ENCODE assay signal across 9 mouse cellular contexts in the genomic region with DNA sequence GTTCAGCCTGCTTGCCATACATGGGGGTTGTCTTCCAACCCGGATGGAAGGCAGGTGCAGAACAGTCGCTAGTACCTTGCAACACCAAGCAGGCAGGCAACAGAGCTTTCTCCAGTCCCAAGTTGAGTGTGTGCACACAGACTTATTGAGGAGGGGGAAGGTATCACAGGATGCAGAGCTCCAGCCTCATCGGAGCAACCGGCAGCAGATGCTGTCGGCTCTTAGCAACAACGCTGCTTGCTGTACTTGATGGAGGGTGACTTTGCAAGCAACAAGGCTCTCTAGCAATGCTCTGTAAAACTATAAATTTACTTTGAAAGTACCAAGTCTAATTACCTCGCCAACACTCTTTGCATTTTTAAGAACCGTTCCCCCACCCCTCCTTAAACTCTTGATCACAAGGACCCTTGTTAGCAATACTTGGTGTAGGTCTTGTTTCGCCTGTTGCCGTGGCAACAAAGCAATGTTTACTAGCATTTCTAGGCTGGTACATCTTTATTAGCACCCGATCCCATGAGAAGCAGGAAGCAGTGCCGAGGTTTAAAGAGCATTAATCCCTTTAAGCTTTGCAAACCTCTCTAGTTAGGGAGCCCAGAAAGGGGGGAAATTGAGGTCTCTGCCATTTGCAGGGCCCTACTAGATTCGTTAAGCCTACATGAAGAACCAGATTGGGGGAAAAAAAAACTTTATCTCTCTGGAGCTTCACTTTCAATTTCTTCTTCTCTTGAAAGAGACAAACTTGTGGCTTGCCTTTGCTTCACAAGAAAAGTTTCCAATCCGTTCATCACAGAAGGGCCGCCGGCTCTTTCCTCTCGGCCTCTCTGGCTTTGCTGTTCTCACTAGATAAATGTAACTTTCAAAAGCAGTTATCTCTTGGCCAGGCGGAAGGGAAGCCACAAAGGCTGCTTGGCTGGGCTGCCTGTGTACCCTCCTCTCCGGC.
DNase-seq lines count a peak whose midpoint lies in the region; ATAC-seq lines count a peak whose summit lies in the region.
"Had no signal": no experiment of that assay in that cellular context is flagged by ENCODE, and none has a peak within 500 bp of the region (broad histone marks: within the 10 kb centered on the region; RNA-seq: fewer than 3 reads in every experiment).

No protein-coding gene starts in this region.

- no peak for ATAC-seq in megakaryocyte, adult 5-6 weeks (ENCODE audit: poor library complexity, severe bottlenecking)
- ATAC-seq in limb, embryonic 11.5 days (ENCODE audit: insufficient number of reproducible peaks, low FRiP score, low TSS enrichment, low read depth): peak; percentile 49

- H3K4me1 ChIP-seq in megakaryocyte, embryonic 14.5 days: peaks cover 31% of the 10 kb centered on the region
- peaks cover 66% of the 10 kb centered on the region for H3K4me1 ChIP-seq in embryonic facial prominence, embryonic 10.5 days
- H3K4me1 ChIP-seq in limb, embryonic 11.5 days (ENCODE audit: control insufficient read depth, insufficient read depth, low read length): peaks cover 40% of the 10 kb centered on the region

- no peaks in the 10 kb centered on the region for H3K9me3 ChIP-seq in megakaryocyte, embryonic 14.5 days
- no peaks in the 10 kb centered on the region for H3K9me3 ChIP-seq in embryonic facial prominence, embryonic 10.5 days
- H3K9me3 ChIP-seq in limb, embryonic 11.5 days (ENCODE audit: control insufficient read depth, low read length): no peaks in the 10 kb centered on the region

- H3K4me2 ChIP-seq in limb, embryonic 11.5 days (ENCODE audit: low read depth, severe bottlenecking): no peak overlapping the region

- peak; percentile 44 for DNase-seq in embryonic facial prominence, embryonic 10.5 days (ENCODE audit: low spot score)
- peak; percentile 77 for DNase-seq in limb, embryonic 11.5 days (ENCODE audit: low spot score)
- DNase-seq in retina, embryonic 14.5 days (ENCODE audit: low spot score): peak; percentile 67
- no peak for DNase-seq in cerebellum, adult 11 months
- no peak for DNase-seq in adipocyte (ENCODE audit: low spot score)
- DNase-seq in urinary bladder, postnatal 36 days (ENCODE audit: low spot score in 2 of 2): no peak

- WGBS in embryonic facial prominence, embryonic 10.5 days: 69% methylated on average over 19 of the region's 19 CpGs
- WGBS in limb, embryonic 11.5 days: 39% methylated on average over 19 of the region's 19 CpGs

- H3K36me3 ChIP-seq in megakaryocyte, embryonic 14.5 days (replicated peaks; ENCODE audit: low read length): peaks cover 28% of the 10 kb centered on the region
- peaks cover 38% of the 10 kb centered on the region for H3K36me3 ChIP-seq in embryonic facial prominence, embryonic 10.5 days (replicated peaks)
- H3K36me3 ChIP-seq in limb, embryonic 11.5 days (ENCODE audit: control insufficient read depth, insufficient read depth, low read length): no peaks in the 10 kb centered on the region

- H3K27ac ChIP-seq in embryonic facial prominence, embryonic 10.5 days (replicated peaks): peak overlapping the region; percentile 25
- peak overlapping the region; percentile 75 for H3K27ac ChIP-seq in limb, embryonic 11.5 days (replicated peaks; ENCODE audit: low read depth, low read length)
- H3K27ac ChIP-seq: kidney, postnatal 0 days had no signal

- H3K9ac ChIP-seq in limb, embryonic 11.5 days (ENCODE audit: low read length): no peak overlapping the region

- peaks cover 58% of the 10 kb centered on the region for H3K27me3 ChIP-seq in megakaryocyte, embryonic 14.5 days (replicated peaks)
- no peaks in the 10 kb centered on the region for H3K27me3 ChIP-seq in embryonic facial prominence, embryonic 10.5 days (replicated peaks; ENCODE audit: low read depth, poor library complexity, severe bottlenecking)
- H3K27me3 ChIP-seq in limb, embryonic 11.5 days (ENCODE audit: control insufficient read depth, insufficient read depth, low read length): no peaks in the 10 kb centered on the region

- peak overlapping the region; percentile 72 for H3K4me3 ChIP-seq in megakaryocyte, embryonic 14.5 days (replicated peaks)
- no peak overlapping the region for H3K4me3 ChIP-seq in embryonic facial prominence, embryonic 10.5 days
- H3K4me3 ChIP-seq in limb, embryonic 11.5 days (ENCODE audit: low read depth, low read length): no peak overlapping the region

Comparison
In these comparisons a context has a peak if more than half of its experiments do, and no peak if none do; other contexts are left out.
1. DNase-seq: peak in embryonic facial prominence, embryonic 10.5 days (single experiment), limb, embryonic 11.5 days (single experiment) and retina, embryonic 14.5 days (single experiment); none in cerebellum, adult 11 months (single experiment), adipocyte (single experiment) and urinary bladder, postnatal 36 days (0 of 2).